Mouse (Mus musculus): Measurements from ENCODE around the gene Nup214. TPM values are rescaled to one million over a fixed set of nuclear protein-coding genes. Genes with fewer than 3 reads are reported as not detected.

Nup214 gene
- total and polyA plus RNA-seq, 3 experiments = 18.5 to 28.6 (median 27.5) TPM

- Histone ChIP-seq H3K9ac (ENCODE audit: low read depth, low read length) (no peak overlapping the region), H3K4me1 (ENCODE audit: control insufficient read depth, insufficient read depth, low read length) (no peaks in the 10 kb centered on the region), H3K27me3 (ENCODE audit: control insufficient read depth, insufficient read depth, low read length) (no peaks in the 10 kb centered on the region), H3K79me2 (replicated peaks; ENCODE audit: control insufficient read depth, insufficient read depth, low read length) (no peaks in the 10 kb centered on the region), H3K27ac (no peak overlapping the region), H3K4me3 (no peak overlapping the region), H3K36me3 (ENCODE audit: control insufficient read depth, insufficient read depth, low read length) (no peaks in the 10 kb centered on the region)
- intact Hi-C loops (cut with DNase I) = no loop called here
- no peak for DNase-seq
- TF ChIP-seq POLR2A (IDR thresholded peaks at IDR 0.05; ENCODE audit: insufficient read depth, low read depth, low read length) (no peak), CTCF (IDR thresholded peaks at IDR 0.05) (peak; percentile 59), EP300 (IDR thresholded peaks at IDR 0.05; ENCODE audit: insufficient read depth, low read depth, low read length) (no peak)
Observed at GRCm38 (mm10) chr2:31965110-31965509, 9.1 kb upstream of the Nup214 start.

- Histone ChIP-seq H3K36me3 (ENCODE audit: control insufficient read depth, insufficient read depth, low read length) (no peaks in the 10 kb centered on the region), H3K4me3 (no peak overlapping the region), H3K9ac (ENCODE audit: low read depth, low read length) (no peak overlapping the region), H3K27me3 (ENCODE audit: control insufficient read depth, insufficient read depth, low read length) (no peaks in the 10 kb centered on the region), H3K79me2 (replicated peaks; ENCODE audit: control insufficient read depth, insufficient read depth, low read length) (no peaks in the 10 kb centered on the region), H3K4me1 (ENCODE audit: control insufficient read depth, insufficient read depth, low read length) (no peaks in the 10 kb centered on the region), H3K27ac (no peak overlapping the region)
- intact Hi-C loops (cut with DNase I) = no loop called here
- TF ChIP-seq POLR2A (IDR thresholded peaks at IDR 0.05; ENCODE audit: insufficient read depth, low read depth, low read length) = no peak
- no peak for TF ChIP-seq CTCF (IDR thresholded peaks at IDR 0.05)
- TF ChIP-seq EP300 (IDR thresholded peaks at IDR 0.05; ENCODE audit: insufficient read depth, low read depth, low read length) = no peak
- DNase-seq = no peak
- WGBS = 70% methylated on average over 8 of the region's 8 CpGs
Observed at GRCm38 (mm10) chr2:31966801-31967200, 7.4 kb upstream of the Nup214 start.

GRCm38 (mm10) chr2:31972589-31972988 is 1.6 kb upstream of the Nup214 start:
- no peaks in the 10 kb centered on the region; the same call in 1 of the 2 replicates for H3K79me2 ChIP-seq (replicated peaks; ENCODE audit: control insufficient read depth, insufficient read depth, low read length)
- peaks cover 5% of the 10 kb centered on the region for H3K4me1 ChIP-seq (ENCODE audit: control insufficient read depth, insufficient read depth, low read length)
- no peak for DNase-seq
- no peak overlapping the region for H3K4me3 ChIP-seq
- H3K27me3 ChIP-seq (ENCODE audit: control insufficient read depth, insufficient read depth, low read length) = no peaks in the 10 kb centered on the region
- intact Hi-C loops (cut with DNase I) = loop anchor here (5.0 kb wide), 1 partner anchor 160 kb away; no protein-coding TSS in a partner anchor
- WGBS = 75% methylated on average over 4 of the region's 4 CpGs
- no peak overlapping the region for H3K9ac ChIP-seq (ENCODE audit: low read depth, low read length)
- no peak overlapping the region for H3K27ac ChIP-seq
- no peaks in the 10 kb centered on the region; the same call in 1 of the 2 replicates for H3K36me3 ChIP-seq (ENCODE audit: control insufficient read depth, insufficient read depth, low read length)
- TF ChIP-seq EP300 (IDR thresholded peaks at IDR 0.05; ENCODE audit: insufficient read depth, low read depth, low read length) (no peak), POLR2A (IDR thresholded peaks at IDR 0.05; ENCODE audit: insufficient read depth, low read depth, low read length) (no peak), CTCF (IDR thresholded peaks at IDR 0.05) (no peak)

- peak overlapping the region; percentile 83 for H3K4me3 ChIP-seq
- intact Hi-C loops (cut with DNase I) = loop anchor here (5.0 kb wide), 1 partner anchor 157 kb away; no protein-coding TSS in a partner anchor
- H3K27ac ChIP-seq = peak overlapping the region; percentile 78
- TF ChIP-seq EP300 (IDR thresholded peaks at IDR 0.05; ENCODE audit: insufficient read depth, low read depth, low read length) (no peak), CTCF (IDR thresholded peaks at IDR 0.05) (no peak), POLR2A (IDR thresholded peaks at IDR 0.05; ENCODE audit: insufficient read depth, low read depth, low read length) (no peak)
- 7% methylated on average over 13 of the region's 13 CpGs for WGBS
- peaks cover 5% of the 10 kb centered on the region for H3K4me1 ChIP-seq (ENCODE audit: control insufficient read depth, insufficient read depth, low read length)
- H3K9ac ChIP-seq (ENCODE audit: low read depth, low read length) = peak overlapping the region; percentile 80
- DNase-seq = no peak
- no peaks in the 10 kb centered on the region; the same call in 1 of the 2 replicates for H3K36me3 ChIP-seq (ENCODE audit: control insufficient read depth, insufficient read depth, low read length)
- H3K79me2 ChIP-seq (replicated peaks; ENCODE audit: control insufficient read depth, insufficient read depth, low read length) = no peaks in the 10 kb centered on the region; the same call in 1 of the 2 replicates
- H3K27me3 ChIP-seq (ENCODE audit: control insufficient read depth, insufficient read depth, low read length) = no peaks in the 10 kb centered on the region
Observed at GRCm38 (mm10) chr2:31974809-31975371, 654 bp downstream of the Nup214 start.

- Histone ChIP-seq H3K4me3 (no peak overlapping the region), H3K27ac (no peak overlapping the region), H3K9ac (ENCODE audit: low read depth, low read length) (no peak overlapping the region), H3K4me1 (ENCODE audit: control insufficient read depth, insufficient read depth, low read length) (no peaks in the 10 kb centered on the region), H3K36me3 (ENCODE audit: control insufficient read depth, insufficient read depth, low read length) (no peaks in the 10 kb centered on the region), H3K79me2 (replicated peaks; ENCODE audit: control insufficient read depth, insufficient read depth, low read length) (no peaks in the 10 kb centered on the region), H3K27me3 (ENCODE audit: control insufficient read depth, insufficient read depth, low read length) (no peaks in the 10 kb centered on the region)
- intact Hi-C loops (cut with DNase I) = no loop called here
- no peak for DNase-seq
- 95% methylated on average over 1 of the region's 1 CpGs for WGBS
- TF ChIP-seq EP300 (IDR thresholded peaks at IDR 0.05; ENCODE audit: insufficient read depth, low read depth, low read length) = no peak
- no peak for TF ChIP-seq POLR2A (IDR thresholded peaks at IDR 0.05; ENCODE audit: insufficient read depth, low read depth, low read length)
- TF ChIP-seq CTCF (IDR thresholded peaks at IDR 0.05) = no peak
Observed at GRCm38 (mm10) chr2:31987774-31988173, 13.5 kb downstream of the Nup214 start.

GRCm38 (mm10) chr2:31990961-31991360 is 16.7 kb downstream of the Nup214 start:
- intact Hi-C loops (cut with DNase I) = no loop called here
- no peaks in the 10 kb centered on the region for H3K4me1 ChIP-seq (ENCODE audit: control insufficient read depth, insufficient read depth, low read length)
- 90% methylated on average over 4 of the region's 4 CpGs for WGBS
- no peak overlapping the region for H3K4me3 ChIP-seq
- DNase-seq = no peak
- H3K27me3 ChIP-seq (ENCODE audit: control insufficient read depth, insufficient read depth, low read length) = no peaks in the 10 kb centered on the region
- no peak overlapping the region for H3K9ac ChIP-seq (ENCODE audit: low read depth, low read length)
- no peak for TF ChIP-seq CTCF (IDR thresholded peaks at IDR 0.05)
- TF ChIP-seq POLR2A (IDR thresholded peaks at IDR 0.05; ENCODE audit: insufficient read depth, low read depth, low read length) = no peak
- no peaks in the 10 kb centered on the region for H3K36me3 ChIP-seq (ENCODE audit: control insufficient read depth, insufficient read depth, low read length)
- no peaks in the 10 kb centered on the region for H3K79me2 ChIP-seq (replicated peaks; ENCODE audit: control insufficient read depth, insufficient read depth, low read length)
- H3K27ac ChIP-seq = no peak overlapping the region

Measured in heart, adult 2 months (tissue).